Mouse (Mus musculus): ENCODE measurements around the gene Gpr37l1. TPM values are rescaled to one million over a fixed set of nuclear protein-coding genes. Genes with fewer than 3 reads are reported as not detected.

Gpr37l1 gene
- polyA plus RNA-seq, 1 experiment from 2014 or later = 0.35 TPM

DNA sequence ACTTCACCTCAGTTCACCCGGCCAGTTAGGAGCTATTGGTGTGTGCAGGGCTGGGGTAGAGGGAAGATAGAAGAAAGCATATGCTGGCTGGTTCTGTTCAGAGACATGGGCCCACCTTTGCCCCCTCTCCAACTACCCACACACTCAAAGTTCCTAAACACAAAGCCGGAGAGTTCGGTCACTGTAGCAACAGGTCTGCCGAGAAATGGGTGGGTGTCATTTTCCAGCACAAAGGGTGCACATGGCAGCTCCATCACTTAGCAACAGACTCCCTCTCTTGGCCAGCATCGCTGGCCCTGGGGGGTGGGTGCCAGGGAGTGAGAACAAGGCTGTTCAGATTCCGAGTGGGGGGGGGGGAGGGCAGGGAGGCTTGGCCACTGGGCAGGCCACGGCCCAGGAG lies 8.4 kb downstream of the Gpr37l1 start:
- Histone ChIP-seq H3K9ac (no peak overlapping the region), H3K36me3 (peaks cover 21% of the 10 kb centered on the region), H3K4me1 (replicated peaks) (peaks cover 19% of the 10 kb centered on the region), H3K27me3 (no peaks in the 10 kb centered on the region), H3K27ac (peak overlapping the region; percentile 80), H3K4me3 (no peak overlapping the region), H3K4me2 (no peak overlapping the region), H3K9me3 (no peaks in the 10 kb centered on the region)
- ATAC-seq (ENCODE audit: low FRiP score) = peak; percentile 72
- WGBS = 35% methylated on average over 7 of the region's 7 CpGs

DNA sequence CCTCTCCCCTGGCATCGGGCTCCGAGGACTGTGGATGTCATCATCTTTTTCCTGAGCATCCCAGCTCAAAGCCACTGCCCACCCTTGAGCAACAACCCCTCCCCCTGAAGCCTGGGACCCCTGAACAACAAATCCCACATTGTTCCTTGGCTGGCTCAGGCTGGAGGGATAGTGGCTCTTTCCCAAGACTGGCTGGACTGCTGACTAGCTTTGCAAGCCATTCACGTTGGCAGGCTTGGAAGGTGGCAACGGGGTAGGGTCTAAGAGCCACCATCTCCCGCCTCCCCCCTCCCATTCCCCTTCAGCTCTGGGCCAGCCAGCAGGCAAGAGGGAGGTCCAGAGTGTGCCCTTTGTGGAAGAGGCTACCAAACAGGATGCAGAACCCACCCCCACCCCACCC lies 8.8 kb downstream of the Gpr37l1 start:
- H3K27ac ChIP-seq = peak overlapping the region; percentile 87
- no peak overlapping the region for H3K4me2 ChIP-seq
- ATAC-seq (ENCODE audit: low FRiP score) = peak; percentile 76
- no peaks in the 10 kb centered on the region for H3K9me3 ChIP-seq
- no peaks in the 10 kb centered on the region for H3K27me3 ChIP-seq
- 45% methylated on average over 5 of the region's 5 CpGs for WGBS
- no peak overlapping the region for H3K4me3 ChIP-seq
- peaks cover 23% of the 10 kb centered on the region for H3K4me1 ChIP-seq (replicated peaks)
- H3K36me3 ChIP-seq = peaks cover 21% of the 10 kb centered on the region
- no peak overlapping the region for H3K9ac ChIP-seq

DNA sequence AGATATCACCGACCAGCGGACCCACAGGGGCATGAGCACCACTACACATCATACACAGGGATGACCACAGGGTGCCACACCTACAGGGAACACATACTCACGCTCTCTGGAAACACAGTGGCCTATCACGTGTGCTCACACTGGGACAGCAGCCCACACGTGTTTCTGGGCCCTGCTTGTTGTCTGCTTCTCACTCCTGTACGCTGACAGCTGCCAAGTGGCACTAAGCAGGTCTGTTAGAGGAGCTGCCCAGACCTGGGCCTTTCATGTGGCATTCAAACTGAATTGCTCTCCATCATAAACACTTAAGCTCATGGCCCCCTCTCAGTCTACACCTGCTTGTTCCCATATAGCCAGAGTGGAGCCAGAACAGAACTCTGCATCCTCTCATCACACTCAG lies 11.2 kb downstream of the Gpr37l1 start:
- H3K9me3 ChIP-seq = no peaks in the 10 kb centered on the region
- peak overlapping the region; percentile 35; the same call in 1 of the 2 replicates for H3K27ac ChIP-seq
- peaks cover 37% of the 10 kb centered on the region for H3K4me1 ChIP-seq (replicated peaks)
- peaks cover 40% of the 10 kb centered on the region for H3K36me3 ChIP-seq
- no peaks in the 10 kb centered on the region for H3K27me3 ChIP-seq
- ATAC-seq (ENCODE audit: low FRiP score) = no peak
- H3K9ac ChIP-seq = no peak overlapping the region
- 88% methylated on average over 6 of the region's 6 CpGs for WGBS
- H3K4me3 ChIP-seq = no peak overlapping the region
- H3K4me2 ChIP-seq = no peak overlapping the region

DNA sequence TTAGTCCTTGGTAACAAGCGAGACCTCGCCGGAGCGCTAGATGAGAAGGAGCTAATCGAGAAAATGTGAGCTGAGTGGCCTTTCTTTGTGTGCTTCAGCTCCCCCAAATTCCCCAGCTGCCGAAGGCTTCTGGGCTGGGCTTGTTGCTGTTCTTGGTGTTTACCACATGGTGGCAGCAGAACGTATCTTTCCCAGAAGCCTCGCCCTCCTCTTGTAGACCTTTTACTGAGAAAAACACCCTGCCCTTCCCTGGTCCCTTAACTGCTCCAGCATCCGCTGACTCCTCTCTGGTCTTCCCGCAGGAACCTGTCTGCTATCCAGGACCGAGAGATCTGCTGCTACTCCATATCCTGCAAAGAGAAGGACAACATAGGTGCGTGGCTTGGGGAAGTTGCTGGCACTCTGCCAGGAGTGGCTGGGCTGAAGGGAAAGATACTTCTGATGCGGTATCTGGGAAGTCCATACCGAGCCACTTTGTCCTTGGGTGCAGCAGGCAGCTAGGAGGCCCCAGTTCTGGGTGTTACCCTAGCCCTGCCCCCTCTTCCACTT lies 13.0 kb downstream of the Gpr37l1 start:
- H3K4me3 ChIP-seq = peak overlapping the region; percentile 4; the same call in 1 of the 2 replicates
- H3K36me3 ChIP-seq = peaks cover 44% of the 10 kb centered on the region
- WGBS = 5% methylated on average over 14 of the region's 14 CpGs

GRCm38 (mm10) chr1:135154011-135154410 lies 13.5 kb downstream of the Gpr37l1 start:
- peak overlapping the region; percentile 43 for H3K4me2 ChIP-seq
- peak overlapping the region; percentile 95 for H3K27ac ChIP-seq
- peaks cover 51% of the 10 kb centered on the region for H3K4me1 ChIP-seq (replicated peaks)
- H3K9me3 ChIP-seq = no peaks in the 10 kb centered on the region
- peaks cover 44% of the 10 kb centered on the region for H3K36me3 ChIP-seq
- 21% methylated on average over 13 of the region's 13 CpGs for WGBS
- peak; percentile 4 for ATAC-seq (ENCODE audit: low FRiP score)
- peak overlapping the region; percentile 4; the same call in 1 of the 2 replicates for H3K4me3 ChIP-seq
- H3K27me3 ChIP-seq = no peaks in the 10 kb centered on the region
- H3K9ac ChIP-seq = peak overlapping the region; percentile 70

More for the DNA sequence above, 13.0 kb downstream of the Gpr37l1 start:
- Histone ChIP-seq H3K9ac (peak overlapping the region; percentile 70), H3K9me3 (no peaks in the 10 kb centered on the region), H3K4me2 (peak overlapping the region; percentile 43), H3K27ac (peak overlapping the region; percentile 95), H3K27me3 (no peaks in the 10 kb centered on the region), H3K4me1 (replicated peaks) (peaks cover 46% of the 10 kb centered on the region)
- peak; percentile 59 for ATAC-seq (ENCODE audit: low FRiP score)

GRCm38 (mm10) chr1:135148996-135149395 lies 18.5 kb downstream of the Gpr37l1 start:
- Histone ChIP-seq H3K36me3 (peaks cover 23% of the 10 kb centered on the region), H3K27ac (peak overlapping the region; percentile 96), H3K9me3 (no peaks in the 10 kb centered on the region), H3K4me1 (replicated peaks) (peaks cover 56% of the 10 kb centered on the region), H3K9ac (peak overlapping the region; percentile 95), H3K4me2 (peak overlapping the region; percentile 98), H3K4me3 (peak overlapping the region; percentile 100), H3K27me3 (no peaks in the 10 kb centered on the region)
- WGBS = 45% methylated on average over 5 of the region's 5 CpGs
- no peak for ATAC-seq (ENCODE audit: low FRiP score)

DNA sequence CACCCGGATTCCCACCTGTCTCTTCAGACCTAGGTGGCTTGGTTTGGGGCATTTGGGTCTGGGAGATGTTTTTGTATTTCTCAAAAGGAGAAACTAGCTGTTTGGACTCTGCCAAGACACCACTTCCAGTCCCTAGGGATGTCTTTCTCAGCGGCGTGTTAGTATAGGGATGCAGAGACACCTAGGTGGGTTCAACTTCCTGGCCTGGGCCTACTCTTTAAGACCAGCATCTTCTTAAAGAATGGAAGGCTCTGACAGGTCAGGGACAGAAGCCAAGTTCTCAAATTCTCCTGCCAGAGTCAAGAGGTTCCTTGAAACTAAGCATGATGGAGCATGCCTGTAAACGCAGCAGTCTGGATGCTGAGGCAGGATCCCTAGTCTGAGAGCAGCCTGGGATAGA lies 19.0 kb downstream of the Gpr37l1 start:
- Histone ChIP-seq H3K4me3 (peak overlapping the region; percentile 100), H3K27ac (peak overlapping the region; percentile 96), H3K9ac (peak overlapping the region; percentile 95), H3K27me3 (no peaks in the 10 kb centered on the region), H3K36me3 (peaks cover 22% of the 10 kb centered on the region), H3K4me1 (replicated peaks) (peaks cover 52% of the 10 kb centered on the region), H3K9me3 (no peaks in the 10 kb centered on the region), H3K4me2 (peak overlapping the region; percentile 98)
- 58% methylated on average over 4 of the region's 4 CpGs for WGBS
- ATAC-seq (ENCODE audit: low FRiP score) = no peak

GRCm38 (mm10) chr1:135147702-135148058 lies 19.8 kb downstream of the Gpr37l1 start:
- Histone ChIP-seq H3K27me3 (0 out of 2 replicates have a peak, but pooled peaks cover 3% of the 10 kb centered on the region), H3K4me2 (peak overlapping the region; percentile 98), H3K4me3 (peak overlapping the region; percentile 100), H3K27ac (peak overlapping the region; percentile 96), H3K9ac (peak overlapping the region; percentile 95), H3K4me1 (replicated peaks) (peaks cover 51% of the 10 kb centered on the region), H3K36me3 (peaks cover 17% of the 10 kb centered on the region), H3K9me3 (no peaks in the 10 kb centered on the region)
- under 1% methylated on average over 7 of the region's 7 CpGs for WGBS
- no peak; the same call in 1 of the 2 replicates for ATAC-seq (ENCODE audit: low FRiP score)

GRCm38 (mm10) chr1:135146946-135147701 lies 20.4 kb downstream of the Gpr37l1 start:
- H3K4me1 ChIP-seq (replicated peaks) = peaks cover 46% of the 10 kb centered on the region
- peak overlapping the region; percentile 98 for H3K4me2 ChIP-seq
- under 1% methylated on average over 69 of the region's 69 CpGs for WGBS
- ATAC-seq (ENCODE audit: low FRiP score) = peak; percentile 68
- peaks cover 11% of the 10 kb centered on the region for H3K36me3 ChIP-seq
- 0 out of 2 replicates have a peak, but pooled peaks cover 3% of the 10 kb centered on the region for H3K27me3 ChIP-seq
- H3K4me3 ChIP-seq = peak overlapping the region; percentile 100
- peak overlapping the region; percentile 96 for H3K27ac ChIP-seq
- no peaks in the 10 kb centered on the region for H3K9me3 ChIP-seq
- peak overlapping the region; percentile 95 for H3K9ac ChIP-seq

GRCm38 (mm10) chr1:135146077-135146945 lies 21.2 kb downstream of the Gpr37l1 start, which contains the start of gene Arl8a:
Arl8a (plus strand) TSS chr1:135146824.
- H3K4me1 ChIP-seq (replicated peaks) = peaks cover 39% of the 10 kb centered on the region
- peak within 1 kb of the TSS; percentile 100 for H3K4me3 ChIP-seq
- H3K36me3 ChIP-seq = peaks cover 4% of the 10 kb centered on the region
- H3K9me3 ChIP-seq = no peaks in the 10 kb centered on the region
- H3K9ac ChIP-seq = peak within 1 kb of the TSS; percentile 95
- H3K27ac ChIP-seq = peak within 1 kb of the TSS; percentile 96
- H3K27me3 ChIP-seq = 0 out of 2 replicates have a peak, but pooled peaks cover 3% of the 10 kb centered on the region
- under 1% methylated on average over 56 of the region's 78 CpGs for WGBS
- peak within 1 kb of the TSS; percentile 98 for H3K4me2 ChIP-seq
- peak; percentile 77 for ATAC-seq (ENCODE audit: low FRiP score)

GRCm38 (mm10) chr1:135143940-135144339 lies 23.5 kb downstream of the Gpr37l1 start:
- Histone ChIP-seq H3K9ac (no peak overlapping the region), H3K27me3 (0 out of 2 replicates have a peak, but pooled peaks cover 3% of the 10 kb centered on the region), H3K9me3 (no peaks in the 10 kb centered on the region), H3K27ac (no peak overlapping the region), H3K4me2 (no peak overlapping the region), H3K4me3 (no peak overlapping the region), H3K36me3 (no peaks in the 10 kb centered on the region), H3K4me1 (replicated peaks) (peaks cover 16% of the 10 kb centered on the region)
- no peak for ATAC-seq (ENCODE audit: low FRiP score)
- WGBS = 84% methylated on average over 2 of the region's 2 CpGs

DNA sequence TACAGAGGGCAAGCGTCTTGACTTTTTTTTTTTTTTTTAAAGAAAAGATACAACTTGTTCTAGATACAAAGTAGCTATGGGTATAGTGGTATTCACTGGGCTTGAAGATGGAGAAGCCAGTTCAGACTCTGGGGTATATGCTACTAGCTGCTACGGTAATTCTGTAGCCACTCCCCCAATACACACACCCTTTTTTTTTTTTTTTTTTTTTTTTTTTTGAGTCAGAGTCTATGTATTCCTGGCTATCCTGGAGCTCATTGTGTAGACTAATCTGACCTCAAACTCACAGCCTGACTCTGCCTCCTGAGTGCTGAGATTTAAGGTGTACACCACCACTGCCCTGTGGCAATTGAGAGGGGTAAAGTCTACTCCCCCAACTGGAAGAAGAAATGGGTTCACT lies 25.0 kb downstream of the Gpr37l1 start:
- no peak overlapping the region for H3K27ac ChIP-seq
- 69% methylated on average over 2 of the region's 2 CpGs for WGBS
- no peak overlapping the region for H3K4me2 ChIP-seq
- H3K4me3 ChIP-seq = no peak overlapping the region
- H3K4me1 ChIP-seq (replicated peaks) = peaks cover 6% of the 10 kb centered on the region; the same call in 1 of the 2 replicates
- no peaks in the 10 kb centered on the region for H3K36me3 ChIP-seq
- ATAC-seq (ENCODE audit: low FRiP score) = no peak
- no peak overlapping the region for H3K9ac ChIP-seq
- 0 out of 2 replicates have a peak, but pooled peaks cover 3% of the 10 kb centered on the region for H3K27me3 ChIP-seq
- H3K9me3 ChIP-seq = no peaks in the 10 kb centered on the region
